14 mouse cellular contexts compared by ENCODE assay signal in genomic region chr3:86821383-86821782, GRCm38 (mm10).
DNase-seq lines count a peak whose midpoint lies in the region; ATAC-seq lines count a peak whose summit lies in the region.
"Had no signal": no experiment of that assay in that cellular context is flagged by ENCODE, and none has a peak within 500 bp of the region (broad histone marks: within the 10 kb centered on the region; RNA-seq: fewer than 3 reads in every experiment).

No protein-coding gene starts in this region.

- no peak overlapping the region for H3K9ac ChIP-seq in kidney, embryonic 15.5 days
- H3K9ac ChIP-seq: forebrain, embryonic 15.5 days; heart, embryonic 13.5 days; hindbrain, embryonic 14.5 days; limb, embryonic 13.5 days; liver, embryonic 15.5 days; midbrain, embryonic 12.5 days had no signal

- H3K4me3 ChIP-seq in kidney, embryonic 15.5 days (replicated peaks) = no peak overlapping the region
- H3K4me3 ChIP-seq: forebrain, embryonic 15.5 days; heart, embryonic 13.5 days; limb, embryonic 13.5 days; liver, embryonic 15.5 days; midbrain, embryonic 12.5 days had no signal

- no peak overlapping the region for H3K4me2 ChIP-seq in kidney, embryonic 15.5 days
- H3K4me2 ChIP-seq: forebrain, embryonic 15.5 days; heart, embryonic 13.5 days; hindbrain, embryonic 14.5 days; limb, embryonic 13.5 days; liver, embryonic 15.5 days; midbrain, embryonic 12.5 days had no signal

- H3K9me3 ChIP-seq in kidney, embryonic 15.5 days (replicated peaks) = no peaks in the 10 kb centered on the region
- H3K9me3 ChIP-seq: forebrain, embryonic 15.5 days; heart, embryonic 13.5 days; limb, embryonic 13.5 days; liver, embryonic 15.5 days; midbrain, embryonic 12.5 days had no signal

- no peaks in the 10 kb centered on the region for H3K36me3 ChIP-seq in kidney, embryonic 15.5 days
- H3K36me3 ChIP-seq: heart, embryonic 13.5 days; limb, embryonic 13.5 days; liver, embryonic 15.5 days had no signal

- ATAC-seq in kidney, embryonic 15.5 days (replicated peaks; ENCODE audit: low FRiP score) = no peak
- ATAC-seq: forebrain, embryonic 15.5 days had no signal

- WGBS in kidney, embryonic 15.5 days = 42% methylated on average over 3 of the region's 3 CpGs

- peak; percentile 60 for DNase-seq in kidney, adult 18-20 months
- DNase-seq in brain, adult 2 months (ENCODE audit: low read depth, low spot score) = peak; percentile 62
- peak; percentile 28 for DNase-seq in cerebellum, adult 8-10 months
- peak; percentile 42 for DNase-seq in kidney, postnatal 14 days
- no peak for DNase-seq in urinary bladder, postnatal 4 days (ENCODE audit: low spot score in 2 of 2)
- no peak for DNase-seq in thymus, postnatal 36 days
- DNase-seq: thymus, postnatal 25 days had no signal

- H3K27me3 ChIP-seq in kidney, embryonic 15.5 days = no peaks in the 10 kb centered on the region
- H3K27me3 ChIP-seq: forebrain, embryonic 15.5 days; heart, embryonic 13.5 days; limb, embryonic 13.5 days; liver, embryonic 15.5 days; midbrain, embryonic 12.5 days had no signal

- H3K27ac ChIP-seq in kidney, embryonic 15.5 days = no peak overlapping the region
- H3K27ac ChIP-seq: forebrain, embryonic 15.5 days; heart, embryonic 13.5 days; hindbrain, embryonic 14.5 days; limb, embryonic 13.5 days; liver, embryonic 15.5 days; midbrain, embryonic 12.5 days had no signal

- peaks cover 22% of the 10 kb centered on the region for H3K4me1 ChIP-seq in kidney, embryonic 15.5 days
- H3K4me1 ChIP-seq: liver, embryonic 15.5 days had no signal

Comparison
In these comparisons a context has a peak if more than half of its experiments do, and no peak if none do; other contexts are left out.
1. DNase-seq: peak in kidney, adult 18-20 months (single experiment), brain, adult 2 months (single experiment), cerebellum, adult 8-10 months (single experiment) and kidney, postnatal 14 days (single experiment); none in urinary bladder, postnatal 4 days (0 of 2) and thymus, postnatal 36 days (0 of 2).